Mouse (Mus musculus) cortical plate, adult 2 months (tissue): ENCODE data around the gene Arhgap20.

Experiments
- CTCF ChIP-seq: fragments of 200-500 bp; IDR thresholded peaks from 2 replicates; pipeline ENCODE4 v1.5.1; 2011; ENCODE audit warnings: mild to moderate bottlenecking, control low read depth, low read length; ENCODE audit not compliant: insufficient read depth; ENCODE audit errors: extremely low read depth
- POLR2A ChIP-seq: fragments of 200-500 bp; IDR thresholded peaks from 2 replicates; pipeline ENCODE4 v1.6.1; 2011; ENCODE audit warnings: mild to moderate bottlenecking, low read length, control low read depth; ENCODE audit not compliant: insufficient read depth; ENCODE audit errors: extremely low read depth

DNA sequence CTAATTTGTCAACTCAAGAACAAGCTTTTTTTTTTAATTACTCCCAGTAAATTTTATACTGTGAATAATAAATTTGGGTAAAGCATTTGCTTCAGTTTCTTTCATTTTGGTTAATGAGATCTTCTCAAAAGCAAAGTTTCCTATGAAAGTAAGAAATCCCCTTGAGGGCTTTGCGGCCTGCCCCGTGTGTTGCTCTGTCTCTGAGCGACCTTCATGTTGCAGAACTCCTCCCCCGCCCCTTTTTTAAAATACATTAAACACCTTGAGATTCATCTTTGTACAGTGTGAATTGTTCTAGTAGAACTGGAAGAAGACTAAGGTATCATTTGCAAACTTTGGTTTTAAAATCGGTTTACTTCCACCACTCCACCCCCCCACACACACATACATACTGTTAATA, 88.6 kb downstream of the Arhgap20 start:
- TF ChIP-seq CTCF: no peak
- no peak for TF ChIP-seq POLR2A
